Mouse (Mus musculus) layer of hippocampus, postnatal 25 days (tissue): ENCODE measurements around the gene Zswim5. TPM values are rescaled to one million over a fixed set of nuclear protein-coding genes. Genes with fewer than 3 reads are reported as not detected.

Experiments
- DNase-seq, 2 experiments: peaks; one replicate each; pipeline ENCODE4 v3.0.0; 2022; ENCODE audit warnings: mixed read lengths in 2 of 2, low spot score in 1 of 2; ENCODE audit errors: extremely low spot score in 1 of 2
- total RNA-seq, 2 experiments: library from RNA; stranded (reverse); gene quantifications; 2 replicates each; pipeline ENCODE4 v1.2.3; 2021

Gene Zswim5
- total RNA-seq, 2 experiments from 2014 or later: 17.1 to 17.9 TPM

DNA sequence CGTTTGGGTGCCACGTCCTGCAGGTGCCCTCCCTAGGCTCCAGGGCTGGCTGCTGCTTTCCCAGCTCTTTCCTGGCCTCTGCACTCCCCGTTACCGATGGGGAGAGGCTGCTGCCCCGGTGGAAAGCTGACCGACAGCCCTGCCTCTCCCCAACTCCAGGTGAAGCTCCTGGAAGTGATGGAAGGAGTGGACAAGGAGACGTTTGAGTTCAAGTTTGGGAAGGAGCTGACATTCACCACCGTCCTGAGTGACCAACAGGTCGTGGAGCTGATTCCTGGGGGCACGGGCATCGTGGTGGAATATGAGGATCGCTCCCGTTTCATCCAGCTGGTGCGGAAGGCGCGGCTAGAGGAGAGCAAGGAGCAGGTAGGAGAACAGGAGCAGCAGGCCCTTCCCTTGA is 124.8 kb downstream of the Zswim5 start:
- no peak for DNase-seq

- peak in 1 of 2 experiments; percentile 54 for DNase-seq
Observed at GRCm38 (mm10) chr4:117002543-117003521, 125.7 kb downstream of the Zswim5 start.

- DNase-seq: no peak
Observed at GRCm38 (mm10) chr4:117004649-117005048, 127.5 kb downstream of the Zswim5 start.

DNA sequence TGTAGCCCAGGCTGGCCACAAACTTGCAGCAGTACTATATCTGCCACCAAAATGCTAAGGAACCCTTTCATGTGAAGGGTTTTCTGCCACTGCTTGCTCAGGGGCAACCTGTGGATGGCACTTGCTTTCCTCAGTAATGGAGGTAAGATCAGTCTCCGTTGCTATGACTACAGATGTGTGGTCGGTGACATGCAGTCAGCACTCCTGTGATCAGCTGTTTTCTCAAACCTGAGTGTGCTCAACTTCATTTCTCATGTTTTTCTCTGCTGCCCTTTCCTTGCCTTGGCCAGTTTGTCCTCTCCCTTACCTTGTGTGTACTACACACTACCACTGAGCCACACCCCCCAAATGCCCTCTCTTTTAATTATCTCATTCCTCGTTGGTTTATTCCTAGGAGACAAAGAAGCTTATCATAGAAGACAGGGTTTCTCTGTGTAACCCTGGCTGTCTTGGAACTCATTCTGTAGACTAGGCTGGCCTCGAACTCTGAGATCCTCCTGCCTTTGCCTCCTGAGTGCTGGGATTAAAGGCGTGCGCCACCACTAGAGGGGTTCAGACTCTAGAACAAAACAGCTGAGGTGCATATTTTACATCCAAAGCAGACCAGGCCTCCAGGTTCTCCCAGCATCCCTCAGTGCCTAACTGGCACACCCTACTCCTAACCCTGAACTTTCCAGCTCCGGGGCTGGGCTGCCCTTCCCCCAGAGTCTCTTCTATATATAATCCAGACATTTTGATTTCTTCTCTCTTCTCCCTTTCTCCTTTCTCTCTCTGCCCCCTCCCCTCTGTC is 128.6 kb downstream of the Zswim5 start:
- no peak for DNase-seq

DNA sequence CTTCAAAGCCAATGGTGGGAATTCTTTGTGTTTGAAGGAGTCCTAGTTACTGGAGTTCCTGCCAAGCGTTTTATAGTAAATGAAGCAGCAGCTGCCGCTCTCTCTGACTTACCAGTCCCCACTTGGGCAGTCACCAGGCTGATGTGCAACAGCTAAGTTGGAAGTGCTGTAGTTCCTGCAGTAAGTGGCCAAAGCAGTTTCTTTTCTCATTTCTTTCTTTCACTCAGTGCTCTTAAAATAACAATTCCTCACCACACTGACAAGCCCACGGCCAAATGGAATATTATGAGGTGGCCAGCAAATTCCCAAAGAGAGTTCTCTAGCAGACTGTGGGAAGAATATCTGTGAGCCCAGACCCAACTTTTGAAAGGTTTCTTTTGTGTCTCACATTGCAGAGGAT is 129.9 kb downstream of the Zswim5 start:
- no peak for DNase-seq

DNA sequence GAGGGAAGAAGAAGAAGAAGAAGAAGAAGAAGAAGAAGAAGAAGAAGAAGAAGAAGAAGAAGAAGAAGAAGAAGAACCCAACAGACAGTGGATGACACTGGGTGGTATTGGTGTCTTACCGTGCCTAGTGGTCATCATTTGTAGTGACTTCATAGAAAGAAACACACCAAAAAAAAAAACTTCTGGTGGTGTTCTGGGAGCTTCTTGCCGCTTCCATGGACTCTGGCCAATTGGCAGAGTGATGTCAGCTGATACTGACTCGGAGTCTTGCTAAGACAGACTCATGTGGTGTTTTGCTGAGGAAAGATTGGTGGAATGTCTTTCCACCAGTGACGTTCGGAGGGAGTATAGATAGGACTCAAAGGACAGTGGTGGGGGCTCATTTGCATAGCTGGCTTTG is 133.1 kb downstream of the Zswim5 start:
- no peak for DNase-seq

DNA sequence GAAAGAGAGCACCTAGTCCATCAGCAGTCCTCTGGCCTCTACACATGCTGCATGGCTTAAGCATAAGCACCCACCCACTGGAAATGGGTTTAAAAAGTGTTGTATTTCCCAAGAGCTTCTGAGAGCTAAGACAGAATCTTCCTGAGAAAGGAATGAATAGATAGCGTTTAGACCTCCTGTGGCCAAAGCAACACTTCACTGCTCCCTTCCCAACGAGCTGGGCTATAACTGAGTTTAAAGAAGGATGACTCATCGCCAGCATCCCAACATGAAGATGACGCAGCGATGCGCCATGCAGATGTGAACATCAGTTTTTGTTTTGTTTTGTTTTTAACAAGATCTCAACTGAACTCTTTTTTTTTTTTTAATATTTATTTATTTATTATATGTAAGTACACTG is 136.4 kb downstream of the Zswim5 start:
- no peak for DNase-seq

- DNase-seq: no peak
Observed at GRCm38 (mm10) chr4:117014901-117015415, 137.8 kb downstream of the Zswim5 start.

DNA sequence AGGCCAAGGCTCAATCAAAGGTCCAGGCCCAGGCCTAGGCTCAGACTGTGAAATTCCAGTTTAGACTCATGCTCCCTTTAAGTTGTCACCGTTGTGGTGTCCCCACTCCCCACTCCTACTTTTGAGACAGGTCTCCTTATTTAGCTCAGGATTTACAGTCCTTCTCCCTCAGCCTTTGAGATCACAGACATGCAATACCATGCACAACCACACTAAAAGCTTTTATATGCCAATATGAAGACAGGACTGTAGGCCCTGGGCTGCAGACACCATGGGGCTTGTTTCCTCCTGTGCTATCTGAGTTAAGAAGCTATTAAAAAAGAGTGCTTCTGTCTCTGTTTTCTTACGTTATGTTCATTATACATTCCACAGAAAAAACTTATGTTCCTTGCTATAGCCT is 140.6 kb downstream of the Zswim5 start:
- no peak for DNase-seq

- no peak for DNase-seq
Observed at GRCm38 (mm10) chr4:117018327-117018726, 141.2 kb downstream of the Zswim5 start.

- peak; percentile 81 to 84 for DNase-seq
Observed at GRCm38 (mm10) chr4:117019206-117020134, 142.3 kb downstream of the Zswim5 start, which contains the start of gene Eif2b3. Gene Eif2b3, plus strand, starts transcription at chr4:117019402.

- no peak for DNase-seq
Observed at GRCm38 (mm10) chr4:117023469-117023868, 146.3 kb downstream of the Zswim5 start.

GRCm38 (mm10) chr4:117031105-117031504 is 153.9 kb downstream of the Zswim5 start:
- no peak for DNase-seq

Other genes with a start within 250 kb of the Zswim5 start
- gene Nasp, start 249.4 kb upstream of the Zswim5 start, total RNA-seq: 10 to 100 TPM; 26.7 to 39.4 TPM
- 100 to 1,000 TPM; 392 to 438 TPM for gene Akr1a1, start 225.7 kb upstream of the Zswim5 start, total RNA-seq
- gene Prdx1, start 191.8 kb upstream of the Zswim5 start, total RNA-seq: 100 to 1,000 TPM; 162 to 182 TPM
- gene Mmachc, start 169.0 kb upstream of the Zswim5 start, total RNA-seq: 10 to 100 TPM; 18.0 to 18.3 TPM
- gene Ccdc163, start 168.9 kb upstream of the Zswim5 start, total RNA-seq: 1 to 10 TPM; 3.0 to 4.3 TPM
- gene Tesk2, start 156.4 kb upstream of the Zswim5 start, total RNA-seq: 1 to 10 TPM; 4.5 TPM
- 10 to 100 TPM; 12.0 to 13.1 TPM for gene Toe1, start 69.7 kb upstream of the Zswim5 start, total RNA-seq
- gene Mutyh, start 69.7 kb upstream of the Zswim5 start, total RNA-seq: 1 to 10 TPM; 3.1 to 5.4 TPM
- 1 to 10 TPM; 4.8 to 5.0 TPM for gene Hpdl, start 55.7 kb upstream of the Zswim5 start, total RNA-seq
- gene Urod, start 117.0 kb downstream of the Zswim5 start, total RNA-seq: 10 to 100 TPM; 56.9 to 66.1 TPM
- 10 to 100 TPM; 41.5 to 49.4 TPM for gene Hectd3, start 117.9 kb downstream of the Zswim5 start, total RNA-seq
- gene Eif2b3, start 142.0 kb downstream of the Zswim5 start, total RNA-seq: 10 to 100 TPM; 20.6 to 21.2 TPM
- 1 to 10 TPM; 1.4 to 3.0 TPM for gene Ptch2, start 218.7 kb downstream of the Zswim5 start, total RNA-seq
- gene Btbd19, start 248.3 kb downstream of the Zswim5 start, total RNA-seq: 10 to 100 TPM; 10.5 to 12.1 TPM
- gene Tctex1d4, start 249.4 kb downstream of the Zswim5 start, total RNA-seq: under 1 TPM; 0.27 to 0.75 TPM